Mouse (Mus musculus) hindbrain, embryonic 11.5 days (tissue): Measurements from ENCODE around the gene Cd69. TPM values are rescaled to one million over a fixed set of nuclear protein-coding genes. Genes with fewer than 3 reads are reported as not detected.

Experiments
- ATAC-seq: fragments of 200-750 bp; cut with Nextera tagmentation; 2 replicates; pipeline ENCODE4 v1.8.0; 2017; ENCODE audit warnings: mild to moderate bottlenecking, moderate TSS enrichment, moderate library complexity; ENCODE audit not compliant: low FRiP score
- DNase-seq: peaks from one replicate; pipeline ENCODE4 v3.0.0-alpha.2; 2015; ENCODE audit warnings: low spot score
- H3K27ac ChIP-seq: fragments of 300-500 bp; sonication (generic); 2 replicates; pipeline ENCODE4 v1.5.1; 2014; ENCODE audit warnings: mild to moderate bottlenecking, low read depth, low read length
- H3K27me3 ChIP-seq: fragments of 300-500 bp; sonication (generic); 2 replicates; pipeline ENCODE4 v1.6.1; 2014; ENCODE audit warnings: mild to moderate bottlenecking, low read length, moderate library complexity, mixed read lengths; ENCODE audit not compliant: control insufficient read depth, insufficient read depth
- H3K36me3 ChIP-seq: fragments of 300-500 bp; sonication (generic); 2 replicates; pipeline ENCODE4 v1.6.1; 2014; ENCODE audit warnings: mild to moderate bottlenecking, low read length, moderate library complexity, mixed read lengths; ENCODE audit not compliant: control insufficient read depth, insufficient read depth
- H3K4me1 ChIP-seq: fragments of 300-500 bp; sonication (generic); replicated peaks from 2 replicates; pipeline ENCODE4 v1.6.1; 2014; ENCODE audit warnings: low read length, mixed read lengths; ENCODE audit not compliant: control insufficient read depth, insufficient read depth
- H3K4me2 ChIP-seq: fragments of 300-500 bp; sonication (generic); replicated peaks from 2 replicates; pipeline ENCODE4 v1.6.1; 2014; ENCODE audit warnings: mild to moderate bottlenecking, low read depth, low read length
- H3K4me3 ChIP-seq: fragments of 300-500 bp; sonication (generic); 2 replicates; pipeline ENCODE4 v1.5.1; 2014; ENCODE audit warnings: low read depth, low read length
- H3K9ac ChIP-seq: fragments of 300-500 bp; sonication (generic); 2 replicates; pipeline ENCODE4 v1.6.1; 2014; ENCODE audit warnings: low read depth, low read length
- H3K9me3 ChIP-seq: fragments of 300-500 bp; sonication (generic); 2 replicates; pipeline ENCODE4 v1.6.1; 2016; ENCODE audit warnings: low read length; ENCODE audit not compliant: control insufficient read depth
- WGBS: fragments of 180-500 bp; shearing (Covaris S2); extraction: QIAGEN DNeasy Blood & Tissue Kit; methylation state at CpG from one replicate; pipeline ENCODE4 v1.1.7; 2014; 5-methylcytosine and 5-hydroxymethylcytosine counted together
- polyA plus RNA-seq: library from polyadenylated mRNA; unstranded; fragments of >200 nt; fragmentation: Nextera tagmentation; extraction: Ambion mirVana; gene quantifications from 2 replicates; pipeline ENCODE4 v1.2.1, GENCODE M21; 2014

Cd69 gene
- polyA plus RNA-seq, 1 experiment from 2014 or later = 0.09 TPM

GRCm38 (mm10) chr6:129284384-129285104, 9.3 kb upstream of the Cd69 start:
- H3K4me1 ChIP-seq = no peaks in the 10 kb centered on the region
- H3K27ac ChIP-seq = no peak overlapping the region
- H3K4me2 ChIP-seq = no peak overlapping the region
- no peak for ATAC-seq
- H3K4me3 ChIP-seq = no peak overlapping the region
- DNase-seq = no peak
- 84% methylated on average over 7 of the region's 7 CpGs for WGBS
- H3K36me3 ChIP-seq = no peaks in the 10 kb centered on the region
- H3K27me3 ChIP-seq = no peaks in the 10 kb centered on the region
- H3K9ac ChIP-seq = no peak overlapping the region
- H3K9me3 ChIP-seq = no peaks in the 10 kb centered on the region

GRCm38 (mm10) chr6:129283271-129283670, 8.0 kb upstream of the Cd69 start:
- 72% methylated on average over 3 of the region's 3 CpGs for WGBS
- no peak for ATAC-seq
- Histone ChIP-seq H3K27me3 (no peaks in the 10 kb centered on the region), H3K4me2 (no peak overlapping the region), H3K27ac (no peak overlapping the region), H3K4me1 (no peaks in the 10 kb centered on the region), H3K9me3 (no peaks in the 10 kb centered on the region), H3K36me3 (no peaks in the 10 kb centered on the region), H3K9ac (no peak overlapping the region), H3K4me3 (no peak overlapping the region)
- no peak for DNase-seq

GRCm38 (mm10) chr6:129276483-129276882, 1.2 kb upstream of the Cd69 start:
- H3K27ac ChIP-seq = no peak overlapping the region
- H3K36me3 ChIP-seq = no peaks in the 10 kb centered on the region
- no peak overlapping the region for H3K9ac ChIP-seq
- no peak overlapping the region for H3K4me3 ChIP-seq
- ATAC-seq (no peak), DNase-seq (no peak)
- H3K4me1 ChIP-seq = no peaks in the 10 kb centered on the region
- H3K27me3 ChIP-seq = no peaks in the 10 kb centered on the region
- no peak overlapping the region for H3K4me2 ChIP-seq
- H3K9me3 ChIP-seq = no peaks in the 10 kb centered on the region
- WGBS = 95% methylated on average over 2 of the region's 2 CpGs

GRCm38 (mm10) chr6:129275624-129276203, 478 bp upstream of the Cd69 start:
- WGBS = 74% methylated on average over 3 of the region's 3 CpGs
- H3K4me1 ChIP-seq = no peaks in the 10 kb centered on the region
- no peak overlapping the region for H3K4me3 ChIP-seq
- no peaks in the 10 kb centered on the region for H3K27me3 ChIP-seq
- no peak overlapping the region for H3K4me2 ChIP-seq
- no peaks in the 10 kb centered on the region for H3K9me3 ChIP-seq
- ATAC-seq (no peak), DNase-seq (no peak)
- H3K27ac ChIP-seq = no peak overlapping the region
- no peak overlapping the region for H3K9ac ChIP-seq
- no peaks in the 10 kb centered on the region for H3K36me3 ChIP-seq

GRCm38 (mm10) chr6:129274476-129274875, 760 bp downstream of the Cd69 start:
- Histone ChIP-seq H3K9ac (no peak overlapping the region), H3K4me3 (no peak overlapping the region), H3K9me3 (no peaks in the 10 kb centered on the region), H3K27ac (no peak overlapping the region), H3K4me1 (no peaks in the 10 kb centered on the region), H3K4me2 (no peak overlapping the region), H3K36me3 (no peaks in the 10 kb centered on the region), H3K27me3 (no peaks in the 10 kb centered on the region)
- DNase-seq (no peak), ATAC-seq (no peak)
- 89% methylated on average over 2 of the region's 2 CpGs for WGBS

GRCm38 (mm10) chr6:129273662-129274061, 1.6 kb downstream of the Cd69 start:
- H3K27me3 ChIP-seq = no peaks in the 10 kb centered on the region
- H3K27ac ChIP-seq = no peak overlapping the region
- H3K4me3 ChIP-seq = no peak overlapping the region
- no peak overlapping the region for H3K4me2 ChIP-seq
- H3K4me1 ChIP-seq = no peaks in the 10 kb centered on the region
- H3K9me3 ChIP-seq = no peaks in the 10 kb centered on the region
- no peak overlapping the region for H3K9ac ChIP-seq
- H3K36me3 ChIP-seq = no peaks in the 10 kb centered on the region
- 75% methylated on average over 3 of the region's 3 CpGs for WGBS
- ATAC-seq = no peak
- DNase-seq = no peak

GRCm38 (mm10) chr6:129266438-129267022, 8.7 kb downstream of the Cd69 start:
- DNase-seq (no peak), ATAC-seq (no peak)
- Histone ChIP-seq H3K4me2 (no peak overlapping the region), H3K27me3 (no peaks in the 10 kb centered on the region), H3K4me3 (no peak overlapping the region), H3K4me1 (no peaks in the 10 kb centered on the region), H3K9me3 (no peaks in the 10 kb centered on the region), H3K36me3 (no peaks in the 10 kb centered on the region), H3K27ac (no peak overlapping the region), H3K9ac (no peak overlapping the region)
- WGBS = 87% methylated on average over 1 of the region's 1 CpGs

GRCm38 (mm10) chr6:129265821-129266220, 9.4 kb downstream of the Cd69 start:
- no peak overlapping the region for H3K27ac ChIP-seq
- no peak overlapping the region for H3K9ac ChIP-seq
- H3K27me3 ChIP-seq = no peaks in the 10 kb centered on the region
- no peak overlapping the region for H3K4me3 ChIP-seq
- DNase-seq (no peak), ATAC-seq (no peak)
- H3K36me3 ChIP-seq = no peaks in the 10 kb centered on the region
- H3K4me2 ChIP-seq = no peak overlapping the region
- whole genome bisulfite sequencing = 80% methylated on average over 3 of the region's 3 CpGs
- no peaks in the 10 kb centered on the region for H3K9me3 ChIP-seq
- no peaks in the 10 kb centered on the region for H3K4me1 ChIP-seq

GRCm38 (mm10) chr6:129260940-129261339, 14.3 kb downstream of the Cd69 start:
- H3K9me3 ChIP-seq = no peaks in the 10 kb centered on the region
- H3K27me3 ChIP-seq = no peaks in the 10 kb centered on the region
- H3K4me3 ChIP-seq = no peak overlapping the region
- no peak for DNase-seq
- H3K36me3 ChIP-seq = no peaks in the 10 kb centered on the region
- H3K9ac ChIP-seq = no peak overlapping the region
- H3K4me1 ChIP-seq = no peaks in the 10 kb centered on the region
- H3K27ac ChIP-seq = no peak overlapping the region
- ATAC-seq = no peak
- H3K4me2 ChIP-seq = no peak overlapping the region
- 86% methylated on average over 4 of the region's 4 CpGs for WGBS
